Mouse (Mus musculus) ES-E14 (cell line): Measurements from ENCODE around the gene Ptprcap. TPM values are rescaled to one million over a fixed set of nuclear protein-coding genes. Genes with fewer than 3 reads are reported as not detected.
"Not testable (repeated sequence)": the region's sequence is repeated elsewhere in the genome, so short reads cannot be mapped to it uniquely, and the experiment has no call there.

ENCODE experiments used
- DNase-seq: peaks from one replicate; pipeline ENCODE4 v3.0.0-alpha.2; 2013; ENCODE audit warnings: low read depth, low spot score
- H3K27ac ChIP-seq: 2 replicates; pipeline ENCODE4 v1.5.1; 2012; ENCODE audit warnings: low read depth, mild to moderate bottlenecking, low read length, moderate library complexity, mixed read lengths; ENCODE audit not compliant: poor library complexity, insufficient read depth, severe bottlenecking
- H3K36me3 ChIP-seq: 2 replicates; pipeline ENCODE4 v1.6.1; 2012; ENCODE audit warnings: mild to moderate bottlenecking, low read length, moderate library complexity, mixed read lengths; ENCODE audit not compliant: control insufficient read depth, poor library complexity, insufficient read depth, severe bottlenecking
- H3K4me1 ChIP-seq, 2 experiments: fragments of 150-350 bp in 1 of 2; sonication (generic) in 1 of 2; 2 replicates each; pipeline ENCODE4 v1.6.1; 2012; ENCODE audit warnings: low read length in 2 of 2, mild to moderate bottlenecking in 1 of 2, mixed read lengths in 1 of 2; ENCODE audit not compliant: control insufficient read depth in 2 of 2, insufficient read depth in 2 of 2, poor library complexity in 1 of 2
- H3K4me3 ChIP-seq, 2 experiments: fragments of 150-350 bp in 1 of 2; sonication (generic) in 1 of 2; 2 replicates each; pipeline ENCODE4 v1.5.1; 2012; ENCODE audit warnings: low read length in 2 of 2, low read depth in 1 of 2, mild to moderate bottlenecking in 1 of 2, mixed read lengths in 1 of 2; ENCODE audit not compliant: insufficient read depth in 1 of 2, poor library complexity in 1 of 2, severe bottlenecking in 1 of 2
- H3K9ac ChIP-seq: 2 replicates; pipeline ENCODE4 v1.6.1; 2012; ENCODE audit warnings: low read depth, mild to moderate bottlenecking, low read length, mixed read lengths; ENCODE audit not compliant: poor library complexity, insufficient read depth, severe bottlenecking
- H3K9me3 ChIP-seq: fragments of 150-350 bp; sonication (generic); 2 replicates; pipeline ENCODE4 v1.6.1; 2012; ENCODE audit warnings: low read depth, mild to moderate bottlenecking, low read length; ENCODE audit not compliant: control insufficient read depth, insufficient read depth
- CHD2 ChIP-seq: IDR thresholded peaks from 2 replicates; pipeline ENCODE4 v1.6.1; 2014; ENCODE audit warnings: mild to moderate bottlenecking, low read depth, low read length, inconsistent platforms
- HCFC1 ChIP-seq: IDR thresholded peaks from 2 replicates; pipeline ENCODE4 v1.6.1; 2012; ENCODE audit warnings: low read length, inconsistent platforms, borderline replicate concordance; ENCODE audit not compliant: insufficient read depth
- ZNF384 ChIP-seq: IDR thresholded peaks from 2 replicates; pipeline ENCODE4 v1.6.1; 2012; ENCODE audit warnings: low read depth, low read length, inconsistent platforms
- in situ Hi-C, 2 experiments: fragments of 600-800 bp; cut with MboI; formaldehyde crosslinking; loops; one replicate each; pipeline ENCODE4 v1.15.1; 2025; ENCODE audit warnings: low sequenced_read_pairs in 2 of 2, inconsistent platforms in 1 of 2; ENCODE audit not compliant: unreplicated experiment in 2 of 2
- total RNA-seq: library from RNA; depleted of rRNA; stranded (reverse); fragments of 300-350 nt; gene quantifications from 2 replicates; pipeline ENCODE4 v1.2.3, GENCODE M21; 2012

Gene Ptprcap
- total RNA-seq, 1 experiment: 9.5 TPM

DNA sequence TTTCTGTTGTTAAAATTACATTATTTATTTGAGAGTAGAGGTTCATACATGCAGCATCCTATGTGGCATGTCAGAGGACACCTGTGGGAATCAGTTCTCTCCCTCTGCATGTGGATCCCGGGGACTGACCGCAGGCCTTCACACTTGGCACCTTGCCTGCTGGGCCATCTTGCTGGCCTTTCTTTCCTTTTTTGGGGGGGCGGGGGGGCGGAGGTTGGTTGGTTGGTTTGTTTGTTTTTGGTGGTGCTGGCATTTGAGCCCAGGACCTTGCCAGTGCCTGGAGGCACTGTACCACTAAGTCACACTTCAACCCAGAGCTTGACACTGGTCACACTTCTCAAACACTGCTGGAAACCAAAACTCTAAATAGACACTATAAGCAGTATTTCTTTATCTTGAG, 19.1 kb upstream of the Ptprcap start:
- Histone ChIP-seq H3K4me1 (peaks cover 4 to 13% of the 10 kb centered on the region in 2 experiments; a peak in 3 of 4 replicates), H3K27ac (no peak overlapping the region), H3K9ac (no peak overlapping the region), H3K4me3 (no peak overlapping the region), H3K9me3 (no peaks in the 10 kb centered on the region), H3K36me3 (peaks cover 16% of the 10 kb centered on the region; the same call in 1 of the 2 replicates)
- in situ Hi-C loops: no loop called here
- TF ChIP-seq ZNF384: no peak
- DNase-seq: no peak

DNA sequence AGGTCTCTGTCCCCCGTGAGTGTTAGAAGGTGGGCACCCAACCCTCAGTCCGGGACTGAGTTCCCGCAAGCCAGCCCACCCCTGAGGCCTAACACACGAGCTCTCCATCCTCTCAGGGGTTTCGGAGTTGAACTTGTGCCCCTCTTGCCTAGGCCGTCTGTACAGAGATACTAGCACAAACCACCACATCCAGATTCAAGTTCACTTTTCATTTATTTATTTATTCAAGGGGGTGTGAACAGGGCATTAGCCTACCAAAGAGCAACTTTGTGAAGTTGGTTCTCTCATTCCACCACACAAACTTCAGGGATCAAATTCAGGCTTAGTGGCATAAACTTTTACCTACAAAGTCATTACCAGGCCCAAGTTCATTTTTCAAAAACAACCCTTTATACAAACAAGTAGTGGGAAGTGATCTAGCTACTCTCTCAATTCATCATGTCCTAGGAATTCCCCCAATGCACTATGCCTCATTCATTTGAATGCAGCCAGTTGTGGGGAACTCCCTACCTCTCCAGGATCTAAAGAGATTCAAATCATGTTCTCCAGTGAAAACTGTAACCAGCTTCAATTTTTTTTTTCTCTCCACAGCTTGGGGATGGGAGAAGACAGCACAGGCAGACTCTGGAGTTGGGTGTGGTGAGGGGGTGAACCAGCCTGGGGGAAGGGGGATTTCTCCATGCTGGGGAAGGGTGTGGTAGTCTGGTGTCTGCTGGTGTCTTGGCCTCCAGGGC, 18.0 kb upstream of the Ptprcap start:
- H3K4me3 ChIP-seq, DNase-seq, H3K9ac ChIP-seq, in situ Hi-C loops, H3K9me3 ChIP-seq: not testable (repeated sequence)
- peaks cover 4 to 13% of the 10 kb centered on the region in 2 experiments; a peak in 3 of 4 replicates for H3K4me1 ChIP-seq
- peaks cover 15% of the 10 kb centered on the region; the same call in 1 of the 2 replicates for H3K36me3 ChIP-seq
- H3K27ac ChIP-seq: peak overlapping the region; percentile 88

DNA sequence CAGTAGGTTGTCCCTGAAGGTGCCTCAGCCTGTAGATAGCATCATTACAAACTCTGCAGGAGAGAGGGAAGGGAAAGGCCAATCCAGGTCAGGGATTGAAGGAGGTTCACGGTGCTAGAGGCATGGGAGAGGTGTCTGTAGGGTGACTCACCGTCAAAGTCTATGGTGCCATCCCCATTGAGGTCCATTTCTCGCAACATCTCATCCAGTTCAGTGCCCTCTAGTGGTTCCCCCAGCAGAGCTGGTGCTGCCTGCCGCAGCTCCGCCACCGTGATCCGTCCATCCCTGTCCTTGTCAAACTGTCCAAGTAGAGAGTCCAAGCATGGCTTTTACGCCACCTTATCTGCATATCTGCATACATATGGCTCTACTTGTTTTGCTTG, 17.4 kb upstream of the Ptprcap start:
- H3K4me3 ChIP-seq, in situ Hi-C loops, H3K9me3 ChIP-seq, H3K9ac ChIP-seq: not testable (repeated sequence)
- peak; percentile 36 for DNase-seq
- Histone ChIP-seq H3K27ac (peak overlapping the region; percentile 9), H3K36me3 (peaks cover 15% of the 10 kb centered on the region; the same call in 1 of the 2 replicates), H3K4me1 (peaks cover 4 to 13% of the 10 kb centered on the region in 2 experiments; a peak in 3 of 4 replicates)

DNA sequence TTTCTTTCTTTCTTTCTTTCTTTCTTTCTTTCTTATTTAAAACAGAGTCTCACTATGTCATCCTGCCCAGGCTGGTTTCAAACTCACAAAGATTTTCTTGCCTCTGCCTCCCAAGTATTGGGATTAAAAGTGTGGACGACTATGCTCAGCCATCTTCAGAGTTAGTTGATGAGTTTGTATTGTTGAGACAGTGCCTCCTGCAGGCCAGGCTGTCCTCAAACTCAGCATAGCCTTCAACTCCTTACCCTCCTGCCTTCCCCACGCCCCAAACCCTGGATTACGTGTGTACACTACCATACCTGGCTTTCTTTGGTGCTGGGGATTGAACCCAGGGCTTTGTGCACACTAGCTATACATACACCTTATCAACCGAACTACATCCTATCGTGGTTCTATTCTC, 16.9 kb upstream of the Ptprcap start:
- TF ChIP-seq ZNF384 (no peak), CHD2 (no peak)
- peaks cover 12% of the 10 kb centered on the region; the same call in 1 of the 2 replicates for H3K36me3 ChIP-seq
- no peak for DNase-seq

DNA sequence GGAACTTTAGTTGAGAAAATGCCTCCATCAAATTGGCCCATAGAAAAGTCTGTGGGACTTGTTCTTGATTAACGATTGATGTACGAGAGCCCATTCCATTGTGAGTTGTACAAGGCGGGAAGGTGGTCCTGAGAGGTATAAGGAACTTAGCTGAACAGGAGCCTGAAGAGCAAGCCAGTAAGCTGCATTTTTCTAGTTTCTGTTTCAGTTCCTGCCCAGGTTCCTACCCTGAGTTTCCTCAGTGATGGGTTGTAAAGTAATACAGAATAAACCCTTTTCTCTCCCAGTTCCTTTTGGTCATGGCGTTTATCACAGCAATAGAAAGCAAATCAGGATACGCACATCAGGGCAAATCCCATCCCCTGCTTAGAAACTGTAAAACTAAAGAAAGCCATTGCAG, 15.5 kb upstream of the Ptprcap start:
- no peak overlapping the region for H3K9ac ChIP-seq
- H3K4me1 ChIP-seq: peaks cover 4 to 11% of the 10 kb centered on the region in 2 experiments; a peak in 2 of 4 replicates
- no peak for TF ChIP-seq HCFC1
- no peak overlapping the region for H3K27ac ChIP-seq
- no peak overlapping the region for H3K4me3 ChIP-seq
- H3K9me3 ChIP-seq: no peaks in the 10 kb centered on the region
- H3K36me3 ChIP-seq: 0 out of 2 replicates have a peak, but pooled peaks cover 1% of the 10 kb centered on the region
- in situ Hi-C loops: no loop called here
- DNase-seq: no peak

More for the DNA sequence above, 16.9 kb upstream of the Ptprcap start:
- H3K4me3 ChIP-seq: no peak overlapping the region
- H3K27ac ChIP-seq: no peak overlapping the region
- H3K9ac ChIP-seq: no peak overlapping the region
- peaks cover 4 to 11% of the 10 kb centered on the region in 2 experiments; a peak in 2 of 4 replicates for H3K4me1 ChIP-seq
- in situ Hi-C loops: no loop called here
- no peaks in the 10 kb centered on the region for H3K9me3 ChIP-seq
